Mouse (Mus musculus): ENCODE data around the gene Csnk2b.

DNA sequence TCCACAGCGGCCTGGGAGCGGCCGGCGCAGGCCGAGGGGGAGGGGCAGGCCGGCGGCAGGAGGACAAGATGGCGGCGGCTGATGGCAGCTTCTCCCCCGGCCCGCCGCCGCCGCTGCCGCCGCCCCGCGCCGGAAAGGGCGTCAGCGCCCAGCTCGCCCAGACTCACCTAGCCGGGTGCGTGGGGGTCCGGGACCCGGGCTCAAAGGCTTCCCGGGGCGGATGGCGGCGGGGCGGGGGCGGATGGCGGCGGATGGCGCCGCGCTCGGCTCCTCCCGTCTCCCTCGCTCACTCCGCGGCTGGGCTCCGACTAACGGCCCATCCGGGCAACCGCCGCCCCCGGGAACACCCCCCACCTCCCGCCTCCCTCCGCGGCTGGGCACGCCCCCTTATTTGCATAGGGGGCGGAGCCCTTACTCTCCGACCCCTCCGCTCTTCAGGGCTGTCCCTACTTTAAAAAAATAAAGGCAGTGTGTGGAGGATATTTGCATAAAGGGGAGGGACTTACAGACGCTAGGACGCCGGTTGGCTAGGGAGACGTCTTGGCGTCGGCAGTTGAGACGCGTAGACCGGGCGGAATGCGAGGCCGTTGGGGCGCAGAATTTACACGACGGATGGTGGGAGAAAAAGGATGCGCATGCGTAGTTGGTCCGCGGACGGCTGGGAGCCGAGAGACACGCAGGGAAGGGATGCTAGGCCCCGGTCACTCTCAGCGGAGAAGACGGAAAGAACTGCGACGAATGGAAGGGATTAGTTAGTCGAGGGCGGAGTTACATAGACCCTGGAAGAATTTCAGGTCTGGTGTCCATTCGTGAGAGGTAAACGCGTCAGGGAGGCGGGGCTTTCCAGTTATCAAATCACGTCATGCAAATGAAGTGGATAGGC lies 43.0 kb upstream of the Csnk2b start, which contains the start of gene Prrc2a:
- no peak for TF ChIP-seq EP300 (IDR thresholded peaks at IDR 0.05)
- TF ChIP-seq CTCF (IDR thresholded peaks at IDR 0.05) = 0 out of 2 replicates have a peak, but pooled peaks have one; percentile 6
